Mouse (Mus musculus) brain, embryonic 14.5 days (tissue): Measurements from ENCODE around the gene Msln.

ENCODE experiments used
- CTCF ChIP-seq: fragments of 200-500 bp; IDR thresholded peaks from 2 replicates; pipeline ENCODE4 v1.5.1; 2012; ENCODE audit warnings: inconsistent platforms, mild to moderate bottlenecking, moderate library complexity, borderline replicate concordance; ENCODE audit not compliant: insufficient read depth, insufficient read length; ENCODE audit errors: extremely low read depth
- POLR2A ChIP-seq: fragments of 200-500 bp; IDR thresholded peaks from 2 replicates; pipeline ENCODE4 v1.6.1; 2012; ENCODE audit warnings: mild to moderate bottlenecking, inconsistent platforms, borderline replicate concordance; ENCODE audit not compliant: poor library complexity, insufficient read depth, insufficient read length, severe bottlenecking; ENCODE audit errors: extremely low read depth

DNA sequence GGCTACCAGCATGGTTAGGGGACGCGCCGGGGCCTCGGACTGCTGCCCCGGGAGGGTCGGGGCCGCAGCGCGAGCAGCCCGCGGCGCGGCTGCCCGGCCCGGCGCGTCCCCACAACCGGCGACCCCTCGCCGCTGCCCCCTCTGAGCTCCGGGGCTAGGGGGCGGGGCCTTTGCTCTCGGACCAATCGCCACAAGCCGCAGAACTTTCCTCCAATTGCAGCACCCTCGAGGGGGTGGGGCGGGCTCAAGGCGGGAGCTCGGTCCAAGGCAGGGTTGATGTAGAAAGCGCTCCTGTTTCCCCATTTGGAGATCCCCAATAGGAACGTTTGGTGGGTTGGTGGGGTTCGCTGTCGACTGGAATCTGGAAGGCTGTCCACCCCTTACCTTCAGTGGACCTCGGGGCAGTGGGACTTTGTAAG is 42.8 kb upstream of the Msln start, which contains the start of gene Metrn:
- TF ChIP-seq CTCF (no peak), POLR2A (peak; percentile 52)
